Mouse (Mus musculus) intestine, embryonic 16.5 days (tissue): Measurements from ENCODE around the gene Chchd10. TPM values are rescaled to one million over a fixed set of nuclear protein-coding genes. Genes with fewer than 3 reads are reported as not detected.

ENCODE experiments used
- ATAC-seq: fragments of 200-750 bp; cut with Nextera tagmentation; 2 replicates; pipeline ENCODE4 v1.8.0; 2017; ENCODE audit warnings: moderate TSS enrichment, moderate library complexity
- H3K27ac ChIP-seq: fragments of 300-500 bp; sonication (generic); 2 replicates; pipeline ENCODE4 v1.5.1; 2014; ENCODE audit warnings: mild to moderate bottlenecking, low read length
- H3K27me3 ChIP-seq: fragments of 300-500 bp; sonication (generic); replicated peaks from 2 replicates; pipeline ENCODE4 v1.6.1; 2014; ENCODE audit warnings: low read length, control low read depth, mixed read lengths; ENCODE audit not compliant: control insufficient read depth, insufficient read depth
- H3K36me3 ChIP-seq: fragments of 300-500 bp; sonication (generic); 2 replicates; pipeline ENCODE4 v1.6.1; 2014; ENCODE audit warnings: low read length, control low read depth; ENCODE audit not compliant: control insufficient read depth, insufficient read depth
- H3K4me1 ChIP-seq: fragments of 300-500 bp; sonication (generic); 2 replicates; pipeline ENCODE4 v1.6.1; 2014; ENCODE audit warnings: low read length, control low read depth, mixed read lengths; ENCODE audit not compliant: control insufficient read depth, insufficient read depth
- H3K4me2 ChIP-seq: fragments of 300-500 bp; sonication (generic); 2 replicates; pipeline ENCODE4 v1.6.1; 2014; ENCODE audit warnings: low read depth, low read length, control low read depth
- H3K4me3 ChIP-seq: fragments of 300-500 bp; sonication (generic); 2 replicates; pipeline ENCODE4 v1.5.1; 2014; ENCODE audit warnings: mild to moderate bottlenecking, low read length
- H3K9ac ChIP-seq: fragments of 300-500 bp; sonication (generic); 2 replicates; pipeline ENCODE4 v1.6.1; 2014; ENCODE audit warnings: low read depth, low read length
- H3K9me3 ChIP-seq: fragments of 300-500 bp; sonication (generic); 2 replicates; pipeline ENCODE4 v1.6.1; 2016; ENCODE audit warnings: low read length, control low read depth; ENCODE audit not compliant: control insufficient read depth
- WGBS: fragments of 180-500 bp; shearing (Covaris S2); extraction: QIAGEN DNeasy Blood & Tissue Kit; methylation state at CpG from one replicate; pipeline ENCODE4 v1.1.7; 2014; 5-methylcytosine and 5-hydroxymethylcytosine counted together
- polyA plus RNA-seq: library from polyadenylated mRNA; unstranded; fragments of >200 nt; fragmentation: Nextera tagmentation; extraction: Ambion mirVana; gene quantifications from 2 replicates; pipeline ENCODE4 v1.2.1, GENCODE M21; 2015

The Chchd10 gene
- polyA plus RNA-seq, 1 experiment from 2014 or later: 252 TPM

GRCm38 (mm10) chr10:75921026-75921725, 11.8 kb upstream of the Chchd10 start, which contains the start of gene Smarcb1:
Gene Smarcb1 (minus strand): TSS chr10:75921617.
- Histone ChIP-seq H3K36me3 (no peaks in the 10 kb centered on the region), H3K9ac (peak within 1 kb of the TSS; percentile 94), H3K9me3 (no peaks in the 10 kb centered on the region), H3K4me1 (peaks cover 22% of the 10 kb centered on the region), H3K4me2 (peak within 1 kb of the TSS; percentile 88), H3K4me3 (peak within 1 kb of the TSS; percentile 88), H3K27ac (peak within 1 kb of the TSS; percentile 91), H3K27me3 (no peaks in the 10 kb centered on the region)
- peak; percentile 93 for ATAC-seq
- WGBS: under 1% methylated on average over 76 of the region's 76 CpGs

DNA sequence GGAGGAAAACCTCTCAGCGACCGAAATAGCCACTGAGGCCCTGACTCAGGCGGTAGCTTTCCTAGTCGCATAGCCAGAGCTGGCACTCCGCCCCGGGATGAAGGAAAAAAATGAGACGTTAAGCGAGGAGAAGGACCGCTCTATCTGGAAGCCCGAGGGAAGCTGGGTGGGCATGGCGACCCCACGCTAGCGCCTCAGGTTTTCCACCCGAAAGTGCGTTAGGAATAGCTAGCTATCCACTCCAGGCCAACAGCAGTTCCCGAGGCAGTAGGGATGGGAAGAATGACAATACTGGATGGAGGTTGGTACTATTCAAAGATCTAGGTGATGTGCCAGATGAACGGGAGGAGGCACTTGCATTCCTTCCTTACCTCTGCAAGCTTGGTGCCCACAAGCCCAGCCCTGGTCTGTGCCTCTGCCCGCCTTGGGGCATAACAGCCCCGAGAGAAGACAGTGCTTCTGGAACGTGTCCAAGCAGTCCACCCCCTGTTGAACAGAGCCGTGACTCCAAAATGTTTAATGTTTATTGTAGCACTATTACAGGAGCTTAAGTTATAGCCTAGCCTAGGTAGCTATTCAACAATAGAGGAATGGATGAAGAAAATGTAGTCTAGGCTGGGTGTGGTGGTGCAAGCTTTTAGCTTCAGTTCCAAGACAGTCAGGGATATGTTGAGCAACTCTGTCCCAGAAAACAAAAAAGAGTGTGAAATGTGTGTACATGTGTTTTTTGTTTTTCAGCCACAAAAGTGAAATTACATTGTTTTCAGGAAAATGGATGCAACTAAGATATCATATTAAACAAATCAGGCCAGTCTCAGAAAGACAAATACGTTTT, 11.0 kb upstream of the Chchd10 start:
- Histone ChIP-seq H3K4me2 (peak overlapping the region; percentile 88), H3K36me3 (no peaks in the 10 kb centered on the region), H3K4me1 (peaks cover 22% of the 10 kb centered on the region), H3K4me3 (peak overlapping the region; percentile 88), H3K27me3 (no peaks in the 10 kb centered on the region), H3K9me3 (no peaks in the 10 kb centered on the region), H3K27ac (peak overlapping the region; percentile 91), H3K9ac (peak overlapping the region; percentile 94)
- WGBS: 4% methylated on average over 22 of the region's 22 CpGs
- ATAC-seq: peak; percentile 31

DNA sequence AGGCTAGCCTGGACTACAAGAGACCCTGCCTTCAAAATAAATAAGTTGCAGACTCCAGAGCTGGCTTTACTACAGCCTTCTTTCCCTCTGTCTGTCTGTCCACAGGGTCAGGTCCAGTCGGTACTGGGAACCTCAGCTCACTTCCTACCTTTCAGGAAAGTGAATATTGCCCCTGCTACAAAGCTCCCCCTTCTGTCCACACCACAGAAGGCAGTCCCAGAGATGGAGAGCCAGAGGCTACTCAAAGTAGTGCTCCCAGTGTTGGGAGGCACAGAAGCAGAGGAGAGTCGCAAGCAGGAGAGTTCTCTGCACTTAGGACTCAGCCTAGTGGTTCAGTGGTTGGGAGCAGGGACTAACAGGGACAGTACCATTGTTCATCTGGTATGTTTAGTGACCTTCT, 8.6 kb upstream of the Chchd10 start:
- no peaks in the 10 kb centered on the region for H3K27me3 ChIP-seq
- peaks cover 15% of the 10 kb centered on the region for H3K4me1 ChIP-seq
- no peak overlapping the region for H3K9ac ChIP-seq
- no peaks in the 10 kb centered on the region for H3K36me3 ChIP-seq
- WGBS: 71% methylated on average over 2 of the region's 2 CpGs
- H3K4me2 ChIP-seq: no peak overlapping the region
- H3K27ac ChIP-seq: no peak overlapping the region
- H3K9me3 ChIP-seq: no peaks in the 10 kb centered on the region
- H3K4me3 ChIP-seq: no peak overlapping the region
- no peak for ATAC-seq

- no peak for ATAC-seq
- Histone ChIP-seq H3K27ac (no peak overlapping the region), H3K4me3 (no peak overlapping the region), H3K27me3 (no peaks in the 10 kb centered on the region), H3K4me2 (no peak overlapping the region), H3K4me1 (peaks cover 22% of the 10 kb centered on the region), H3K9ac (no peak overlapping the region), H3K36me3 (no peaks in the 10 kb centered on the region), H3K9me3 (no peaks in the 10 kb centered on the region)
- 73% methylated on average over 13 of the region's 13 CpGs for WGBS
Measured at GRCm38 (mm10) chr10:75926396-75926795, 6.5 kb upstream of the Chchd10 start.

DNA sequence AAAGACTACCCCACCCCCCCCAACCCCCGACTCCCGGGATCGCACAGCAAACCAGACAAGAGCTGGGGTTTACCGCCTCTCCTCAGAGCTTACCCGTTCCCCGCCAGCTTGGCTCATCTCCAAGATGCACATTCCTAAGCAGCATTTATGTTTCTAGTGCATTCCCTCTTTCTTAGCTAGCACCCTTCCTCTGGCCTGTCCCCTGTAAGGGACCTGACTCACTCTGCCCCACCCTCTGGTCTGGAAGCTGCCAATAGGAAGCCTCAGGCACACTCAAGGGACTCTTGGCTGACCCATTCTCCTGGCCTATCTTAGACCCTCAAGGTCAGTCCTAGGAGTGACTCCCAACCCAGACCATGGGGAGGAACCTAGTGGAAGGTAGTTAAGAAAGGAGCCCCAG, 2.6 kb upstream of the Chchd10 start:
- no peaks in the 10 kb centered on the region for H3K9me3 ChIP-seq
- 18% methylated on average over 6 of the region's 6 CpGs for WGBS
- H3K4me2 ChIP-seq: peak overlapping the region; percentile 13; the same call in 1 of the 2 replicates
- no peaks in the 10 kb centered on the region for H3K36me3 ChIP-seq
- H3K9ac ChIP-seq: no peak overlapping the region
- ATAC-seq: no peak
- H3K4me1 ChIP-seq: peaks cover 31% of the 10 kb centered on the region
- no peaks in the 10 kb centered on the region; the same call in 1 of the 2 replicates for H3K27me3 ChIP-seq
- H3K27ac ChIP-seq: no peak overlapping the region
- no peak overlapping the region for H3K4me3 ChIP-seq

GRCm38 (mm10) chr10:75931311-75931710, 1.6 kb upstream of the Chchd10 start:
- Histone ChIP-seq H3K36me3 (no peaks in the 10 kb centered on the region), H3K9ac (no peak overlapping the region), H3K4me2 (peak overlapping the region; percentile 98; the same call in 1 of the 2 replicates), H3K4me1 (peaks cover 32% of the 10 kb centered on the region), H3K27ac (no peak overlapping the region), H3K27me3 (peaks cover 3% of the 10 kb centered on the region; the same call in 1 of the 2 replicates), H3K4me3 (peak overlapping the region; percentile 67), H3K9me3 (no peaks in the 10 kb centered on the region)
- WGBS: 19% methylated on average over 7 of the region's 7 CpGs
- no peak for ATAC-seq

- peak overlapping the region; percentile 87 for H3K9ac ChIP-seq
- H3K4me2 ChIP-seq: peak overlapping the region; percentile 98
- H3K4me1 ChIP-seq: peaks cover 36% of the 10 kb centered on the region
- H3K27ac ChIP-seq: no peak overlapping the region; the same call in 1 of the 2 replicates
- H3K27me3 ChIP-seq: peaks cover 3% of the 10 kb centered on the region; the same call in 1 of the 2 replicates
- H3K4me3 ChIP-seq: peak overlapping the region; percentile 67
- peak; percentile 61 for ATAC-seq
- no peaks in the 10 kb centered on the region for H3K9me3 ChIP-seq
- 2% methylated on average over 26 of the region's 44 CpGs for WGBS
- no peaks in the 10 kb centered on the region for H3K36me3 ChIP-seq
Measured at GRCm38 (mm10) chr10:75932081-75932678, 750 bp upstream of the Chchd10 start.

DNA sequence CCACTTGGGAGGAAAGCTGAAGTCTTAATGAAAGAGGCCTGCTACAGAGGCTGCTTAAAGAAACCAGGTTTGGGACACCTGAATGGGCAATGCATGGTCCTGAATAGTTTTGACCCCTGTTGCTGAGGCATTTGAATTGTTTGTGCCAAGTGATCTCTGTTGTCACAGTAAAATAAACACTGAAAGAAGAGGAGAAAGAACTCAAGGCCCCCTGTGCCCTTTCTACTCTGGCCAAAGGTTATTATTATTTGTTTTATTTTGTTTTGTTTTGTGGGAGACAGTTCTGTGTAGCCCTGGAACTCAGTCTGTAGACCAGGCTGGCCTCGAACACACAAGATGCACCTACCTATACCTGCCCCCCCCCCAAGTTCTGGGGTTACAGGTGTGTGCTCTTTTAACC, 2.1 kb downstream of the Chchd10 start:
- WGBS: 64% methylated on average over 1 of the region's 1 CpGs
- no peaks in the 10 kb centered on the region for H3K9me3 ChIP-seq
- peaks cover 35% of the 10 kb centered on the region for H3K4me1 ChIP-seq
- H3K4me3 ChIP-seq: no peak overlapping the region; the same call in 1 of the 2 replicates
- H3K4me2 ChIP-seq: peak overlapping the region; percentile 72
- no peaks in the 10 kb centered on the region for H3K36me3 ChIP-seq
- H3K27ac ChIP-seq: no peak overlapping the region
- H3K27me3 ChIP-seq: peaks cover 3% of the 10 kb centered on the region; the same call in 1 of the 2 replicates
- ATAC-seq: no peak
- no peak overlapping the region for H3K9ac ChIP-seq
